Mouse (Mus musculus): ENCODE data around the gene Cdk7.

- TF ChIP-seq CTCF (conservative IDR thresholded peaks at IDR 0.05 in 1 of 2, IDR thresholded peaks at IDR 0.05 in 1 of 2; ENCODE audit: low read depth in 2 of 2, low read length in 2 of 2) (no peak; a peak in 1 of 4 replicates), E2F4 (IDR thresholded peaks at IDR 0.05; ENCODE audit: insufficient replicate concordance, low read depth, low read length) (no peak), ELF1 (IDR thresholded peaks at IDR 0.05; ENCODE audit: low read depth, low read length) (no peak), RAD21 (IDR thresholded peaks at IDR 0.05; ENCODE audit: low read depth, low read length) (no peak; the same call in 1 of the 2 replicates), TCF12 (IDR thresholded peaks at IDR 0.05; ENCODE audit: low read depth, low read length) (no peak), USF1 (IDR thresholded peaks at IDR 0.05; ENCODE audit: low read depth, low read length) (no peak), POLR2A (IDR thresholded peaks at IDR 0.05; ENCODE audit: low read depth, low read length) (no peak), ZC3H11A (IDR thresholded peaks at IDR 0.05; ENCODE audit: low read depth, low read length) (no peak), MEF2A (IDR thresholded peaks at IDR 0.05; ENCODE audit: borderline replicate concordance, low read depth, low read length) (no peak), POLR2AphosphoS2 (IDR thresholded peaks at IDR 0.05; ENCODE audit: low read depth, low read length) (no peak), BHLHE40 (IDR thresholded peaks at IDR 0.05; ENCODE audit: low read depth, low read length) (no peak), MAFK (IDR thresholded peaks at IDR 0.05; ENCODE audit: insufficient replicate concordance, low read length) (no peak), ETS1 (conservative IDR thresholded peaks at IDR 0.05; ENCODE audit: low read depth, low read length) (no peak)
These were observed 27.3 kb downstream of the Cdk7 start for GRCm38 (mm10) chr13:100703468-100703867.

Data from CH12.LX (cell line).